Mouse (Mus musculus): ENCODE measurements around the gene Brd4.

The Brd4 gene

GRCm38 (mm10) chr17:32284262-32285137 lies at the start of gene Brd4:
Brd4 (minus strand) TSS chr17:32284722.
- peak; percentile 82 to 93 for DNase-seq (ENCODE audit: low spot score in 2 of 2)

GRCm38 (mm10) chr17:32333675-32334303 lies 49.3 kb upstream of the Brd4 start:
- DNase-seq (ENCODE audit: low spot score in 2 of 2), result no peak

GRCm38 (mm10) chr17:32327501-32327900 lies 43.0 kb upstream of the Brd4 start:
- DNase-seq (ENCODE audit: low spot score in 2 of 2), result no peak

GRCm38 (mm10) chr17:32322809-32323208 lies 38.3 kb upstream of the Brd4 start:
- DNase-seq (ENCODE audit: low spot score in 2 of 2), result no peak

- no peak for DNase-seq (ENCODE audit: low spot score in 2 of 2)
These were observed 37.3 kb upstream of the Brd4 start for GRCm38 (mm10) chr17:32321836-32322235.

GRCm38 (mm10) chr17:32321390-32321734 lies 36.8 kb upstream of the Brd4 start:
- no peak for DNase-seq (ENCODE audit: low spot score in 2 of 2)

GRCm38 (mm10) chr17:32320597-32321389 lies 36.3 kb upstream of the Brd4 start, which contains the start of gene Akap8:
Akap8 (minus strand) TSS chr17:32321238.
- DNase-seq (ENCODE audit: low spot score in 2 of 2), result peak; percentile 91

GRCm38 (mm10) chr17:32319950-32320349 lies 35.4 kb upstream of the Brd4 start:
- DNase-seq (ENCODE audit: low spot score in 2 of 2), result no peak

- no peak for DNase-seq (ENCODE audit: low spot score in 2 of 2)
These were observed 33.2 kb upstream of the Brd4 start for GRCm38 (mm10) chr17:32317708-32318107.

GRCm38 (mm10) chr17:32317032-32317431 lies 32.5 kb upstream of the Brd4 start:
- DNase-seq (ENCODE audit: low spot score in 2 of 2), result no peak

GRCm38 (mm10) chr17:32315560-32315959 lies 31.0 kb upstream of the Brd4 start:
- DNase-seq (ENCODE audit: low spot score in 2 of 2), result no peak

- no peak for DNase-seq (ENCODE audit: low spot score in 2 of 2)
These were observed 29.4 kb upstream of the Brd4 start for GRCm38 (mm10) chr17:32313892-32314291.

GRCm38 (mm10) chr17:32312801-32313200 lies 28.3 kb upstream of the Brd4 start:
- DNase-seq (ENCODE audit: low spot score in 2 of 2), result no peak

- DNase-seq (ENCODE audit: low spot score in 2 of 2), result no peak
These were observed 23.4 kb upstream of the Brd4 start for GRCm38 (mm10) chr17:32307963-32308362.

GRCm38 (mm10) chr17:32298125-32298524 lies 13.6 kb upstream of the Brd4 start:
- DNase-seq (ENCODE audit: low spot score in 2 of 2), result no peak

- DNase-seq (ENCODE audit: low spot score in 2 of 2), result no peak
These were observed 11.4 kb upstream of the Brd4 start for GRCm38 (mm10) chr17:32295901-32296300.

- DNase-seq (ENCODE audit: low spot score in 2 of 2), result no peak
These were observed 10.6 kb upstream of the Brd4 start for GRCm38 (mm10) chr17:32295160-32295559.

- DNase-seq (ENCODE audit: low spot score in 2 of 2), result no peak
These were observed 682 bp upstream of the Brd4 start for GRCm38 (mm10) chr17:32285138-32285670.

GRCm38 (mm10) chr17:32283771-32284221 lies 726 bp downstream of the Brd4 start:
- DNase-seq (ENCODE audit: low spot score in 2 of 2), result peak; percentile 49 to 56

- peak in 1 of 2 experiments; percentile 13 for DNase-seq (ENCODE audit: low spot score in 2 of 2)
These were observed 1.2 kb downstream of the Brd4 start for GRCm38 (mm10) chr17:32283341-32283740.

GRCm38 (mm10) chr17:32281611-32282310 lies 2.8 kb downstream of the Brd4 start:
- no peak for DNase-seq (ENCODE audit: low spot score in 2 of 2)
